Mouse (Mus musculus): ENCODE results near the gene Rpp38.

Gene Rpp38

DNA sequence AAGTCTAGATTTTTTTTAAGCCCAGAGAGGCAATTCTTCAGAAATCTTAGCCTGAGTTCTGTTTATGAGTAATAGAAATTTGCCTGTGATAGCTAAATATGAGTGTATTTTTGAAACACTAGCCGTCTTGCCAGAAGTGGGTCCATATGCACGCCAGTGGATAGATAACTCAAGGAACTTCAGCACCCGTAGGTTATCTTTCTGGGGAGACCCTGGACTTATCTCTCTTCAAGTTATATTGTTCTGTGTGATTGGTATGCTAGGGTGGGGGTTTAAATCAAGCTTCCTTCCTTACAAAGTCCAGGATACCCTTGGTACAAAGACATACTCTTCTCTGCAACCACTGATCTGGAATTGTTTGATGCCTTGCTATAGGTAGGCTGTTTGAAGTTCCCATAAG lies 46.7 kb downstream of the Rpp38 start:
- no peak for DNase-seq (ENCODE audit: inconsistent ontology term)

GRCm38 (mm10) chr2:3285181-3285530 lies 47.3 kb downstream of the Rpp38 start:
- DNase-seq (ENCODE audit: inconsistent ontology term), result peak; percentile 46

DNA sequence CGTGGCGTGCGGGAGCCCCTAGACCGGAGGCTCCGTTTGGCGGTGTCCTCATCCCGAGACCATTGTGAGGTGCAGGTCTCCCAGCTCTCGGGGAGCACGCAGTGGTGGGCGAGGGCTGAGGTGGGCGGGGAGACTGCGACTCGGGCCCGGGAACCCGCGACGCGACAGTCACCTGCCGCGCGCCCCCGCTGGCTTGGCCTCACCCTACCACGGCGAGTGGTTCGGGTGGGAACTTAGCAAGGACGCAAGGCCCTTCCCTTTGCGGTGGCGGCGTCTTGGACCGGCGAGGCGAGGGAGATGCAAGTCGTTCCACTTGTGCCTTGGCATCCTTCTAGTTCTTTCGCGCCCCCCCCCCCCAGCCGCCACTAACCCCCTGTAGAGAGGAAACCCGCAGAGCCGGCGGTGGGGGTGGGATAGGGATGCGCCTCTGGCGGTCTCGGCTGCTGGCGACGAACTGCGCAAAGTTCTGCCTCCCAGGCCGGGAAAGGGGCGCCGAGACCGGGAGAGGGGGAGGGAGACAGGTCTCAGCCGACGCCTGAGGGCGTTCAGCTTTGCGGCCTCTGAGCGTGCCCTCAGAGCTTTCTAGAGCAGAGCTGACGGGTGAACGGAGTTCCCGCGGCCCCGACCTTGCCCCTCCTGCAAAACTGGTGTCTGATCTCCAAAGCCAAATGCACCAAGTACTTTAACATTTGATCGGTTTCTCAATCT lies 47.8 kb downstream of the Rpp38 start:
- peak; percentile 68 for DNase-seq (ENCODE audit: inconsistent ontology term)

GRCm38 (mm10) chr2:3283602-3284472 lies 48.6 kb downstream of the Rpp38 start, which contains the start of gene Nmt2:
Nmt2 (plus strand) TSS chr2:3284212.
- DNase-seq (ENCODE audit: inconsistent ontology term), result peak; percentile 100

GRCm38 (mm10) chr2:3282866-3283601 lies 49.4 kb downstream of the Rpp38 start:
- DNase-seq (ENCODE audit: inconsistent ontology term), result no peak

DNA sequence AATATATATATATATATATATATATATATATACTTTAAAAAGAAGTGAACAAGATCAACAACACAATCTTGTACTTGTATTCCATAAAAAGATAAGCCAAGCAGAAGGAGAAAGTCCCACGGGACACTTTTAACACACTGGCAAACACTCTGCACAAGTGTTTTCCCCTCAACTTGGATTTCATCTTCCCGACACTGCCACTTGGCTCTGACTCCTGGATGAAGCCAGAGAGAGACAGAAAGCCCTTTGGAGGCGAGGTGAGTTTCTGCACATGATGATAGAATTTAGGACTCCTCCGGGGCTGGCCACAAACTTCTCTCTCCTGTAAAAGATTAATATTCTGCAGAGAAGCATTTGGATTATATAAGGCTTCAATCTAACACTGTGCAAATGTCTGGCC lies 51.1 kb downstream of the Rpp38 start:
- DNase-seq (ENCODE audit: inconsistent ontology term), result no peak

All from Muller cell, postnatal 12 days (primary cell).